Mouse (Mus musculus) ES-Bruce4 (cell line): ENCODE measurements at regions not wholly inside any gene's neighbourhood (a gene's known extent, or its start where the extent isn't known, plus 50 kb on each side); places are given as distances from the start of the nearest gene placed in this dataset.

ENCODE experiments used
- H3K27ac ChIP-seq: 2 replicates; pipeline ENCODE4 v1.5.1; 2012; ENCODE audit warnings: low read length, inconsistent platforms; ENCODE audit not compliant: insufficient read depth
- H3K27me3 ChIP-seq: 2 replicates; pipeline ENCODE4 v1.6.1; 2012; ENCODE audit warnings: mild to moderate bottlenecking, low read length, inconsistent platforms; ENCODE audit not compliant: control insufficient read depth, poor library complexity, insufficient read depth, severe bottlenecking
- H3K36me3 ChIP-seq: 2 replicates; pipeline ENCODE4 v1.6.1; 2012; ENCODE audit warnings: inconsistent platforms, mild to moderate bottlenecking, low read length, moderate library complexity; ENCODE audit not compliant: control insufficient read depth, poor library complexity, insufficient read depth, severe bottlenecking
- H3K4me1 ChIP-seq: one replicate; pipeline ENCODE4 v1.8.1; 2011; ENCODE audit warnings: low read length; ENCODE audit not compliant: control insufficient read depth, insufficient read depth
- H3K4me3 ChIP-seq: 2 replicates; pipeline ENCODE4 v1.5.1; 2011; ENCODE audit warnings: low read depth, mild to moderate bottlenecking, low read length
- H3K9ac ChIP-seq: 2 replicates; pipeline ENCODE4 v1.6.1; 2012; ENCODE audit warnings: low read depth, mild to moderate bottlenecking, inconsistent platforms; ENCODE audit not compliant: poor library complexity, severe bottlenecking
- H3K9me3 ChIP-seq: replicated peaks from 2 replicates; pipeline ENCODE4 v1.6.1; 2012; ENCODE audit warnings: mild to moderate bottlenecking, low read length, inconsistent platforms; ENCODE audit not compliant: control insufficient read depth, poor library complexity, insufficient read depth, severe bottlenecking
- CTCF ChIP-seq: IDR thresholded peaks from one replicate; pipeline ENCODE4 v1.8.1; 2011; ENCODE audit warnings: low read depth, low read length
- EP300 ChIP-seq: IDR thresholded peaks from 2 replicates; pipeline ENCODE4 v1.6.1; 2011; ENCODE audit warnings: low read depth, low read length; ENCODE audit not compliant: insufficient read depth
- POLR2A ChIP-seq: IDR thresholded peaks from one replicate; pipeline ENCODE4 v1.8.1; 2011; ENCODE audit warnings: low read length; ENCODE audit not compliant: insufficient read depth

DNA sequence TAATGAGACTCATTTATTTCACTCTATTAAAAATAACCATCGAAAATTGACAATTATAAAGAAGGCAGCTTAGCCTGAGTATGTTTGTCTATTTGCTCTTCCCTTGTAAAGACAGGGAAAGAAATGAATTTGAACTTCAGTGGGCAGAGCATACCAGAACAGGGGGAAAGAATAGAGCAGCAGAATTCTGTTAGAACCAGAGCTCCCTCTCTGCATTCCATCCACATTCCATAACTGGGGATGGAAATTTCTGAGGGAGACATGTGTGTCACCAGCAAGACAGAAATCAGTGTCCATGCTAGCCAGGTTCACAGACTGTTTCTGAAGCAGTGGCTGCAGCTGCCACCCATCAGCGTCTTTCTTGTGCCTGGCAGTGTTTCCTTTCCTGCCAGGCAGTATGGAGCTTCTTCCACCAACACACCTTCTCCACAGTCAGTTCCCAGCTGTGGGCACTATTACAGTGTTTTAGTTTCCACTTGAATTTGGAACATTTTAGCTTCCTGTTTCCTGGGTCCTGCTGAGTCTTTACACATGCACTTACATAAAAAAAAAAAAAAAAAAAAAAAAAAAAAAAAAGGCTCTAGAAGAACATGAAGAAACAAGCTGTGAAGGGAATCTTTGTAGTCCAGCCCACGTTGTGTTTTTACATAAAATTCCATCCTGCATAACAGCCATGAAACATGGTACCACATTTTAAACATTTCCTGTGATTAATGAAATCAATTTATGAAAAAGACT is 365.7 kb downstream of the Jrkl start:
- no peaks in the 10 kb centered on the region for H3K27me3 ChIP-seq
- H3K9ac ChIP-seq: no peak overlapping the region
- H3K9me3 ChIP-seq: no peaks in the 10 kb centered on the region
- no peaks in the 10 kb centered on the region for H3K36me3 ChIP-seq
- TF ChIP-seq EP300 (no peak), CTCF (no peak), POLR2A (no peak)
- H3K4me3 ChIP-seq: no peak overlapping the region
- no peak overlapping the region for H3K27ac ChIP-seq
- H3K4me1 ChIP-seq: no peaks in the 10 kb centered on the region

DNA sequence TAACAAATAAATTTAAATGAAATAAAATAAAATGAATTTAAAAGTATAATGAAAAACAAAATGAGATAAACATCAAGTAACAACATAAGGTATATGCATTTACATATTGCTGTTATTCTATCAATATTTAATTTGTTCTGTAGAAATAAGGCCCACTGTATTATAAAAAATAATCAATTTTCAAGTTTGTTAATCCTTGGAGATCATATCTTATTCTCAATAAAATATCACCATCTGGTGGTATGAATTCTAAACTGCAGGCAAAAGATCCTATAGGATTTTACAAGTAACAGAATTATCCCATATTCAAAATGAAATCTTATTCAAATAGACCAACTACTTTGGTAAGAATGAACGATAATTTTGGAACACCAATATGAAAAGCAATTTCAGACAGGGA is 369.1 kb downstream of the Jrkl start:
- Histone ChIP-seq H3K27ac (no peak overlapping the region), H3K4me1 (no peaks in the 10 kb centered on the region), H3K36me3 (no peaks in the 10 kb centered on the region), H3K9me3 (no peaks in the 10 kb centered on the region), H3K27me3 (no peaks in the 10 kb centered on the region), H3K9ac (no peak overlapping the region), H3K4me3 (no peak overlapping the region)
- TF ChIP-seq CTCF (no peak), EP300 (no peak), POLR2A (no peak)

DNA sequence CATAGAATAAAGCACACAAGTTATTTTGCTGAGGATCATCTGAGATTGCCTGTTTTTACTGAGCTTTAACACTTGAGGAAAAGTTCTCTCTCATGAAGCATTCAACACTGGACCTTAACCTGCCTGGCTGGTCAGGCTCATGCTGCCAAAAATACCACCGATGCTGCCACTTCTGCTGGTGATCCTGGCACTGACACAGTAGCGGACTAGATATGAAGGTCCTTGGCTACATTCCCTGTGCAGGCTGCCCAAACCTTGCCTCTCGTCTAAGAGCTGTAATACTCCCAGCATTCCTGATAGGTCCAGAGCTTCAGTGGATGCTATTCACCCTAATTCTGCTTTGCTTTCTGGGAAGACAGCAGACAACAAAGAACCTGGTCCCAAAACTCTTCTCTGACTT is 374.7 kb downstream of the Jrkl start:
- Histone ChIP-seq H3K36me3 (no peaks in the 10 kb centered on the region), H3K9me3 (peaks cover 5% of the 10 kb centered on the region; the same call in 1 of the 2 replicates), H3K27ac (no peak overlapping the region), H3K9ac (no peak overlapping the region), H3K4me3 (no peak overlapping the region), H3K27me3 (no peaks in the 10 kb centered on the region), H3K4me1 (no peaks in the 10 kb centered on the region)
- TF ChIP-seq CTCF: no peak
- TF ChIP-seq POLR2A: no peak
- TF ChIP-seq EP300: no peak
